Mouse (Mus musculus): ENCODE measurements around the gene Cabin1.

DNA sequence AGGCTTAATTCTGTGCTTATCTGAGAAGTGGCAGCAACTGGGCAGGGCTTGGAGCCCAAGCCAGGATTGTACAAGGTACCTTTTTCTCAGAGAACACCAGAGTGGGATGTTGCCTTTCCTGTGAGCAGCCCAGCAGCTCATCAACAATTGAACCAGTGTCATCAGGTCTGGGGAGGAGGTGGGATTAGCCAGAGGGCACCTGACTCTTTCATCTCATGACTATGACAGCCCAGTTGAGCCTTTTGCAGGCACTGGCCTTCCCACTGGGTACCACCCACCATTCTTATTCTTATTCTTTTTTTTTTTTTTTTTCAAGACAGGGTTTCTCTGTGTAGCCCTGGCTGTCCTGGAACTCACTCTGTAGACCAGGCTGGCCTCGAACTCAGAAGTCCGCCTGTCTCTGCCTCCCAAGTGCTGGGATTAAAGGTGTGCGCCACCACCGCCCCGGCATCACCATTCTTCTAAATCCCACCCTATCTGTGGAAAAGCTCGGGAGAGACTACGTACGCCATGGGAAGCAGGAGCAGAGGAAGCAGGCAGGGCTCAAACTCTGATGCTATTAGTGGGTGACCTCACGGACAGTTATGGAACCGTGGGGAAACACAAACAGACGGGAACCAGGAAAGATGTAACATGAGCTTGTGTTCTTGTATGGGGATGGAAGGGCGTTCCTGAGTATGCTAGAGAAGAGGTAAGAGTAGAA is 127.9 kb downstream of the Cabin1 start:
- TF ChIP-seq MAZ (IDR thresholded peaks at IDR 0.05; ENCODE audit: low read depth, low read length) (no peak; the same call in 1 of the 2 replicates), POLR2AphosphoS2 (IDR thresholded peaks at IDR 0.05; ENCODE audit: low read length) (no peak), NRF1 (IDR thresholded peaks at IDR 0.05; ENCODE audit: insufficient read depth, low read depth, low read length, poor library complexity, severe bottlenecking) (no peak), CTCF (IDR thresholded peaks at IDR 0.05 in 2 of 3, conservative IDR thresholded peaks at IDR 0.05 in 1 of 3; ENCODE audit: control insufficient read depth in 1 of 3, insufficient read depth in 1 of 3, low read depth in 2 of 3, low read length in 3 of 3, poor library complexity in 1 of 3, severe bottlenecking in 1 of 3) (no peak), GATA1 (IDR thresholded peaks at IDR 0.05; ENCODE audit: low read depth, low read length) (no peak), POLR2A (IDR thresholded peaks at IDR 0.05; ENCODE audit: control insufficient read depth in 1 of 2, insufficient read depth in 1 of 2, low read depth in 1 of 2, low read length in 2 of 2, poor library complexity in 1 of 2) (no peak), JUND (IDR thresholded peaks at IDR 0.05; ENCODE audit: low read depth, low read length) (no peak), POLR2AphosphoS5 (IDR thresholded peaks at IDR 0.05; ENCODE audit: borderline replicate concordance, low read depth, low read length) (no peak), USF1 (IDR thresholded peaks at IDR 0.05; ENCODE audit: low read depth, low read length) (no peak), ZNF384 (IDR thresholded peaks at IDR 0.05; ENCODE audit: low read depth, low read length) (no peak), GABPA (IDR thresholded peaks at IDR 0.05; ENCODE audit: low read depth, low read length) (no peak), MAFK (IDR thresholded peaks at IDR 0.05; ENCODE audit: borderline replicate concordance, low read depth, low read length) (no peak)
